In genomic region chr1:55192015-55192414, GRCm38 (mm10) we compare ENCODE assay signal across 7 mouse cellular contexts. TPM values are rescaled to one million over a fixed set of nuclear protein-coding genes. Genes with fewer than 3 reads are reported as not detected.
DNase-seq lines count a peak whose midpoint lies in the region; ATAC-seq and TF ChIP-seq lines count a peak whose summit lies in the region.

No protein-coding gene starts in this region.

- H3K9me3 ChIP-seq in lung, embryonic 14.5 days (ENCODE audit: low read depth, low read length), result no peaks in the 10 kb centered on the region
- H3K9me3 ChIP-seq in forebrain, embryonic 12.5 days, result no peaks in the 10 kb centered on the region
- H3K9me3 ChIP-seq in liver, embryonic 13.5 days (replicated peaks), result no peaks in the 10 kb centered on the region
- no peaks in the 10 kb centered on the region for H3K9me3 ChIP-seq in stomach, embryonic 16.5 days (replicated peaks; ENCODE audit: control insufficient read depth, low read length)

- peak; percentile 55 for ATAC-seq in lung, embryonic 14.5 days (ENCODE audit: insufficient read depth)
- peak; percentile 58 for ATAC-seq in forebrain, embryonic 12.5 days (ENCODE audit: low FRiP score)
- no peak for ATAC-seq in liver, embryonic 13.5 days (ENCODE audit: low read depth)
- 0 out of 2 replicates have a peak, but pooled peaks have one; percentile 42 for ATAC-seq in stomach, embryonic 16.5 days (ENCODE audit: insufficient read depth, low FRiP score)

- H3K27ac ChIP-seq in lung, embryonic 14.5 days (ENCODE audit: low read depth), result peak overlapping the region; percentile 42; the same call in 1 of the 2 replicates
- peak overlapping the region; percentile 63; the same call in 1 of the 2 replicates for H3K27ac ChIP-seq in forebrain, embryonic 12.5 days
- no peak overlapping the region for H3K27ac ChIP-seq in liver, embryonic 13.5 days
- 0 out of 2 replicates have a peak overlapping the region, but pooled peaks have one; percentile 34 for H3K27ac ChIP-seq in stomach, embryonic 16.5 days (ENCODE audit: low read length)

- no peaks in the 10 kb centered on the region for H3K27me3 ChIP-seq in lung, embryonic 14.5 days (ENCODE audit: insufficient read depth, low read length)
- H3K27me3 ChIP-seq in forebrain, embryonic 12.5 days, result peaks cover 15% of the 10 kb centered on the region
- H3K27me3 ChIP-seq in liver, embryonic 13.5 days, result no peaks in the 10 kb centered on the region
- no peaks in the 10 kb centered on the region for H3K27me3 ChIP-seq in stomach, embryonic 16.5 days (ENCODE audit: control insufficient read depth, insufficient read depth, low read length)

- H3K36me3 ChIP-seq in lung, embryonic 14.5 days (ENCODE audit: insufficient read depth), result no peaks in the 10 kb centered on the region
- H3K36me3 ChIP-seq in forebrain, embryonic 12.5 days (replicated peaks), result no peaks in the 10 kb centered on the region
- H3K36me3 ChIP-seq in liver, embryonic 13.5 days, result no peaks in the 10 kb centered on the region
- H3K36me3 ChIP-seq in stomach, embryonic 16.5 days (ENCODE audit: control insufficient read depth, insufficient read depth, low read length), result no peaks in the 10 kb centered on the region

- intact Hi-C loops in left cerebral cortex, postnatal 10 days (cut with DNase I), result no loop called here

- H3K4me1 ChIP-seq in lung, embryonic 14.5 days (ENCODE audit: insufficient read depth), result peaks cover 6% of the 10 kb centered on the region; the same call in 1 of the 2 replicates
- H3K4me1 ChIP-seq in forebrain, embryonic 12.5 days, result peaks cover 38% of the 10 kb centered on the region
- H3K4me1 ChIP-seq in liver, embryonic 13.5 days (replicated peaks), result no peaks in the 10 kb centered on the region; the same call in 1 of the 2 replicates
- H3K4me1 ChIP-seq in stomach, embryonic 16.5 days (ENCODE audit: control insufficient read depth, insufficient read depth, low read length), result peaks cover 6% of the 10 kb centered on the region; the same call in 1 of the 2 replicates

- 11% methylated on average over 8 of the region's 8 CpGs for WGBS in lung, embryonic 14.5 days
- 19% methylated on average over 8 of the region's 8 CpGs for WGBS in forebrain, embryonic 12.5 days
- 32% methylated on average over 8 of the region's 8 CpGs for WGBS in liver, embryonic 13.5 days (ENCODE audit: insufficient replicate concordance)
- WGBS in stomach, embryonic 16.5 days, result 10% methylated on average over 8 of the region's 8 CpGs

- DNase-seq in lung, embryonic 14.5 days, result peak; percentile 63
- DNase-seq in lung, adult 18-20 months, result no peak
- DNase-seq in liver, embryonic 13.5 days, result no peak
- DNase-seq in thymus, postnatal 0 days (ENCODE audit: low spot score), result no peak
- DNase-seq in left cerebral cortex, postnatal 10 days (ENCODE audit: extremely low spot score in 1 of 2, low spot score in 2 of 2), result no peak

- H3K9ac ChIP-seq in lung, embryonic 14.5 days, result 0 out of 2 replicates have a peak overlapping the region, but pooled peaks have one; percentile 4
- H3K9ac ChIP-seq in forebrain, embryonic 12.5 days, result peak overlapping the region; percentile 25; the same call in 1 of the 2 replicates
- H3K9ac ChIP-seq in liver, embryonic 13.5 days, result no peak overlapping the region
- H3K9ac ChIP-seq in stomach, embryonic 16.5 days (ENCODE audit: low read length), result peak overlapping the region; percentile 49; the same call in 1 of the 2 replicates

- H3K4me3 ChIP-seq in lung, embryonic 14.5 days (ENCODE audit: low read depth, low read length), result peak overlapping the region; percentile 7; the same call in 1 of the 2 replicates
- peak overlapping the region; percentile 31 for H3K4me3 ChIP-seq in forebrain, embryonic 12.5 days (replicated peaks)
- H3K4me3 ChIP-seq in liver, embryonic 13.5 days (replicated peaks), result no peak overlapping the region
- peak overlapping the region; percentile 35 for H3K4me3 ChIP-seq in stomach, embryonic 16.5 days (replicated peaks; ENCODE audit: low read length)

- no peak for TF ChIP-seq CTCF in lung, embryonic 14.5 days (IDR thresholded peaks at IDR 0.05; ENCODE audit: low read depth)

- H3K4me2 ChIP-seq in lung, embryonic 14.5 days, result peak overlapping the region; percentile 49
- peak overlapping the region; percentile 49 for H3K4me2 ChIP-seq in forebrain, embryonic 12.5 days
- peak overlapping the region; percentile 33 for H3K4me2 ChIP-seq in liver, embryonic 13.5 days
- peak overlapping the region; percentile 47 for H3K4me2 ChIP-seq in stomach, embryonic 16.5 days (ENCODE audit: low read depth, low read length)

RNA-seq across cellular contexts. Expression of gene Rftn2, which starts 34.6 kb away (rescaled TPM):
- 12.1 and 12.6 TPM in 2 replicates for polyA plus RNA-seq in lung, embryonic 14.5 days (2014; fragmentation: Nextera tagmentation; extraction: Ambion mirVana)
- polyA plus RNA-seq in forebrain, embryonic 12.5 days (2016; fragmentation: Nextera tagmentation; extraction: Ambion mirVana), result 10.8 and 11.4 TPM in 2 replicates
- polyA plus RNA-seq in liver, embryonic 13.5 days (2015; fragmentation: Nextera tagmentation; extraction: Ambion mirVana), result 0.52 and 0.81 TPM in 2 replicates
- 8.4 and 10.6 TPM in 2 replicates for polyA plus RNA-seq in stomach, embryonic 16.5 days (2015; fragmentation: Nextera tagmentation; extraction: Ambion mirVana)
- 0.80 and 1.1 TPM in 2 replicates for polyA plus RNA-seq in thymus, postnatal 0 days (2015; fragmentation: Nextera tagmentation; extraction: Ambion mirVana)
- 10 to 100 TPM; 14.3 to 17.6 TPM for total RNA-seq in left cerebral cortex, postnatal 10 days (2021)

RNA-seq across cellular contexts. Expression of gene Mars2, which starts 45.0 kb away (rescaled TPM):
- polyA plus RNA-seq in lung, embryonic 14.5 days (2014; fragmentation: Nextera tagmentation; extraction: Ambion mirVana), result 2.9 and 3.3 TPM in 2 replicates
- 4.0 and 4.7 TPM in 2 replicates for polyA plus RNA-seq in forebrain, embryonic 12.5 days (2016; fragmentation: Nextera tagmentation; extraction: Ambion mirVana)
- 3.0 and 3.2 TPM in 2 replicates for polyA plus RNA-seq in liver, embryonic 13.5 days (2015; fragmentation: Nextera tagmentation; extraction: Ambion mirVana)
- polyA plus RNA-seq in stomach, embryonic 16.5 days (2015; fragmentation: Nextera tagmentation; extraction: Ambion mirVana), result 3.9 TPM in 2 replicates
- polyA plus RNA-seq in thymus, postnatal 0 days (2015; fragmentation: Nextera tagmentation; extraction: Ambion mirVana), result 3.5 and 3.8 TPM in 2 replicates
- total RNA-seq in left cerebral cortex, postnatal 10 days (2021), result 10 to 100 TPM; 12.6 to 13.6 TPM
